Mouse (Mus musculus) frontal cortex, postnatal 10 days (tissue): ENCODE measurements around the gene Acox1.

ENCODE experiments used
- DNase-seq, 2 experiments: peaks; one replicate each; pipeline ENCODE4 v3.0.0; 2022; ENCODE audit warnings: low spot score in 2 of 2, mixed read lengths in 1 of 2

Gene Acox1

GRCm38 (mm10) chr11:116212847-116213246 is 14.0 kb upstream of the Acox1 start:
- no peak for DNase-seq

DNA sequence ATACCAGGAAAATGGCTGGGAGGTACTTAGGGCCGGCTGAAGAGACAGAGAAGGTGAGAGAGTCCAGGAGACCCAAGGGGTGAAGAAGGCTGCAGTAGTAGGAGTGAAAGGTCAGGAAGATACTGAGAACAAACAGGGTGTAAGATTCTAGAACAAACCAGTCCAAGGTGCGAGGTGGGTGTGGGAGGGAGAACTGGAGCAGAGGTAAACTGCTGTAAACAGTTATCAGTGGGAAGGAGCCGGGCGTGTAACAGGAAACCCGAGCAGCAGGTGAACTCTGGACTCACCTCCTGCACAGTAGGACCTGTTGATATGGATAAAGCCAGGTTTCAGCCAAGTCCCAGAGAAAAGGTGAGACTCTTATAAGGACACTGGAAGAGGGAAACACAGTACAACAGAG is 11.9 kb upstream of the Acox1 start:
- DNase-seq, result no peak

- no peak for DNase-seq
Measured at GRCm38 (mm10) chr11:116209257-116209656, 10.4 kb upstream of the Acox1 start.

- no peak for DNase-seq
Measured at GRCm38 (mm10) chr11:116208660-116209059, 9.8 kb upstream of the Acox1 start.

GRCm38 (mm10) chr11:116206678-116207077 is 7.8 kb upstream of the Acox1 start:
- DNase-seq, result no peak

- no peak for DNase-seq
Measured at GRCm38 (mm10) chr11:116203150-116203549, 4.3 kb upstream of the Acox1 start.

GRCm38 (mm10) chr11:116201151-116201550 is 2.3 kb upstream of the Acox1 start:
- no peak for DNase-seq

DNA sequence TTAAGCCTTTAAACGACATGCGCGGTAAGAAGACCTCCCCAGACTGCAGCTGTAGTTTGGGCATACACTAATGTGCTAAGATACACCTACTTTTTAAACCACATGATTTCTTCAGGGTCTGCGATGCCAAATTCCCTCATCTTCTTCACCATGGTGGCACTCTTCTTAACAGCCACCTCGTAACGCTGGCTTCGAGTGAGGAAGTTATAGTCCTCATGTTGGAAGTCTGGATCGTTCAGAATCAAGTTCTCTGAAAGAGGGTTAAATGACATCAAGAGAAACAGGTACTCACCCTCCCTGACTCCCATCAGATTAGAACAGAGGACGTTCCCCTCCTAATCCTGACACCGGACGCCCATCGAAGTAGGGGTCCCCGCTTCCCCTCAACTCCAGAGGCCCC is 713 bp downstream of the Acox1 start:
- no peak for DNase-seq

DNA sequence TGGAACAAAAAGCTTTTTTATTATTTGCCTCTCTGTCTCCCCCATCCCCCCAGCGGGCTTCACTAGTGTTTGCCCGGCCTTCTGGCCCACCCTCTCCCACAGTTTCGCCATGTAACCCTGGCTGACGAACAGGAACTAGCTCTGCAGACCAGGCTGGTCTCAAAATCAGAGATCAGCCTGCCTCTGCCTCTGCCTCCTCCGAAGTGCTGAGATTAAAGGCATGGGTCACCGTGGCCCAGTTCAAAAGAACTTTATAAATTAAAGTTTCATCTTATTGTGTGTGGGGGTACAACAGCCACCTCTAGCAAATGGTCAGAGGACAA is 1.3 kb downstream of the Acox1 start:
- no peak for DNase-seq

DNA sequence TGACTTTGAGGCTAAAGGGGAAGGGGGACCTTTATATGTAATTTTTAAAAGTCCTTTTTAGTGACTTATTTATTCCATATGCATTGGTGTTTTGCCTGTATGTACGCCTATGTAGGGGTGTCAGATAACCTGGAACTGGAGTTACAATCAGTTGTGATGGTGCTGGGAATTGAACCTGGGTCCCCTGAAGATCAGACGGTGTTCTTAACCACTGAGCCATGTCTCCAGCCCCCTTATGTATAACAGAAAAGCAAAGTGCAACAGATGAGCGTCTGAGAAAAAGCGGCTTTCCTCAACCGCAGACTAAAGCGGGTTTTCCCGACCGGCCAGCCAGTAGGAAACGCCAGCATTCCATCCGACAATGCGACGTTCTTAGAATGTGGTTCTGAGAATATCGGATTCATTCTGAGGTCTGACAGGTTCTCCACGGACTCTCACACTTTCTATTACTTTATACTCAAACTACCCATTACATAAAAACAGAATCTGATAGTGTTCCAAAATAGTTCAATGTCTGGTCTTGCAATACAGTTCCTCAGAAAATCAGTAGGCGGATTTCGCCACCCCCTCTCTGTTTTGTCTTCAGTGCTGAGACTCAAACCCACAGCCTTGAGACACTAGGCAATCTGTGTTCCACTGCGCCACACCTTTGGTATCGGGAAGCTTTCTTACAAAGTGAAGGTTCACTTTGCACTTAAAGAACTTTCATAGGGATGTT is 1.8 kb downstream of the Acox1 start:
- DNase-seq, result no peak

GRCm38 (mm10) chr11:116196336-116196735 is 2.5 kb downstream of the Acox1 start:
- DNase-seq, result no peak

DNA sequence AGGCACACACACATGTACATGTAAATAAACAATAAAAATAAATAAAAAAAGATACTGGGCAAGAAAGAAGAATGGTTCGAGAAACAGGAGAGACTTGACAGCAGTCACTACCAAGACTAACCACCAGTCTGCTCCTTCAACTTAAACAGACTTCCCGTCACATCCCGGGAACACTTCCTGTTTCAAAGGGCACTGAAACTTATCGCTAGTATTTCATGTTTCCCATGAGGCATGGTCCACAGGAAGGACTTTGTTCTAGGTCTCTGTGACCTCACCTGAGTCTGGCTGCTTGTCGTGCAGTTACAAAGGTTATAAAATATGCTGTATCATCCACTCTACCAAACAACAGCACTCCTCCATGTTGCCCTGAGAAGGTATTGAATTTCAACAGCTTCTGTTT is 3.6 kb downstream of the Acox1 start:
- DNase-seq, result no peak

GRCm38 (mm10) chr11:116194619-116195018 is 4.2 kb downstream of the Acox1 start:
- no peak for DNase-seq

DNA sequence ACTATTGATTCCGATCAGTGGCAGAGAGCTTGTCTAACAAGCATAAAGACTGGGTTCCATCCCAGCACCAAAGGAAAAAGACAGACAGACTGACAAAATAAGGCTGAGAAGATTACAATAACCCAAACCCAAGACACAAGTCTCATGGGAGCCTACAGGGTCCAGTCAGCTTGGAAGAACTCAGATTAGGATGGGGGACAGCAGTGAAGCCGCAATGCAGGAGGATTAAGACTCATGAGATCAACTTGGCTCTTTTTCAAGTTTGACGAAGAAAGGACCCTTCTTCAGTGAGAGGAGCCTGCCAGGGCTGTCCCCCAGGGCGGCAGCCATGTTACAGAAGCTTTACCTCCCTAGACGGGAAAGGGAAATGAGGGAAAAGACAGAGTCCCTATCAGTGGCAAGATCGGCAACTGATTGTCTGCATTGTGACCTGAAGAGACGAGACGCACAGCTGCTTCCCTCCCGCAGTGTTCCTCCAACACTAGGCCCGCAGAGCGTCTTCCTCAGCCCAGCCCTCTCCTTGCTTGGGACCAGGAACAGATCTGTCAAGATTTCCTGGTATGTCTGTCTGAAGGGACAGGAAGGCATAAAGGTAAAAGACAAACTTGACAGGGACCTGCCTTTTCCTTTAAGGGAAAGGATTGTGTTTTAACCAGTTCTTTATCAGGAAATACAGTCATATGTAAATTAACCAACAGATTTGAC is 11.5 kb downstream of the Acox1 start:
- no peak for DNase-seq

GRCm38 (mm10) chr11:116186360-116186759 is 12.5 kb downstream of the Acox1 start:
- DNase-seq, result no peak

DNA sequence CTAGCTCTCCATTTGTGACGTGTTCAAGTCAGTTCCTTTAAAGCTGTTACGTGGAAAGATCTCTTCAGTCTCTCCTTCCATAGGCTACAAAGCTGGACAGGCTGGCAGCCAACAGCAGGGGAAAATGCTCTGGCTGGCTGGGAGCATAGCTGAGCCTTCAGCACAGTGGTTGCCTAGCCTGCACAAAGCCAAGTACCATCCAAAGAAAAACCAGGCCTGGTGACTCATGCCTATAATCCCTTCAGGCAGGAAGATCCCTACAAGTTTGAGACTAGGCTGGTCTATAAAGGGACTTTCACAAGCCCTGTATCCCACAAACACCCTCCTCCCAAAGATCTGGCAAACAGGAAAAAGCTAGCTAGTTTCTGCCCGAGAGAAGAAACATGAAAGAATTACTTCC is 13.0 kb downstream of the Acox1 start:
- no peak for DNase-seq

- DNase-seq, result no peak
Measured at GRCm38 (mm10) chr11:116178411-116179121, 20.3 kb downstream of the Acox1 start.

DNA sequence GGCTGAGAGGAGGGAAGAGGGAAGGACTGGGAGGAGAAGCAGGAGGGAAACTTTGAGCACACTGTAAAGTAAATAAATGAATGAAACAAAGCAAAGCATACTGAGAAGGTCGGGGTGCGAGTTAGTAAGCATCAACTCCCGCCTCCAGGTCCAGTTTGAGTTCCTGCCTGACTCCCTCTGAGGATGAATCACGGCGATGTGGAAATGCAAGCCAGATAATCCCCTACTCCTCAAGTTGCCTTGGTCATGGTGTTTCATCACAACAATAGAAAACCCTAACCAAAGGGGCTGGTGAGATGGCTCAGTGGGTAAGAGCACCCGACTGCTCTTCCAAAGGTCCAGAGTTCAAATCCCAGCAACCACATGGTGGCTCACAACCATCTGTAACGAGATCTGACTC is 22.8 kb downstream of the Acox1 start:
- DNase-seq, result no peak

- no peak for DNase-seq
Measured at GRCm38 (mm10) chr11:116174775-116175448, 23.9 kb downstream of the Acox1 start.

DNA sequence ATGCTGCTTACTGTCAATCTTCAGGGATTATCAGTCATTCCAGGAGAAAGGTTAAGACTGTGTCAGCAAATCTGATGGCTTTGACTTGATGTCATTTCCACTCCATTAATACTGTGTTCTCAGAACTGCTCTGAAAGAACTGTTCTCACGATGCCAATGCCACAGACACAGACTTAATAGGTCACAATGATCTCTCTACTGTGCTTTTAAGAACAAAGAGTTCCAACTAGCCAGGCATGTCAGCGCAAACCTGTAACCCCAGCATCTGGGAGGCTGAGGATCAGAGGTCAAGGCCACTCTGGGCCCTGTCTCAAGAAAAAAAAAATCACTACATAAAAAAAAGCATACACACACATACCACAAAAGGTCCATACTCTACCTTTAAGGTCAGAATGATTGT is 26.9 kb downstream of the Acox1 start:
- DNase-seq, result no peak

- no peak for DNase-seq
Measured at GRCm38 (mm10) chr11:116170003-116170800, 28.6 kb downstream of the Acox1 start.

DNA sequence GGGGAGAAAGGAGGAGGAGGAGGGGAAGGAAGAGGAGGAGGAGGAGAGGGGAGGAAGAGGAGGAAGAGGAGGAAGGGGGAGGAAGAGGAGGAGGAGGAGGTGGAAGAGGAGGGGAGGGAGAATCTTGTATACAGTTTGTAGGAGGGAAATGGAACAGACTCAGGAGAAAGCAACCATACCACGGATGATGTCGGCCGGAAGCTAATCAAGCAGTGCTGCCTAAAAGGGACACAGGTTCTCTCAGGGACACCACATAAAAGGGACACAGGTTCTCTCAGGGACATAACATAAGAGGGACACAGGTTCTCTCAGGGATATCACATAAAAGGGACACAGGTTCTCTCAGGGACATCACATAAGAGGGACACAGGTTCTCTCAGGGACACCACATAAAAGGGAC is 29.6 kb downstream of the Acox1 start:
- DNase-seq, result no peak
